Mouse (Mus musculus) MEL (cell line): Measurements from ENCODE around the gene Fgfr2. TPM values are rescaled to one million over a fixed set of nuclear protein-coding genes. Genes with fewer than 3 reads are reported as not detected.

Experiments used
- DNase-seq: peaks from one replicate; pipeline ENCODE4 v3.0.0; 2011; ENCODE audit warnings: low read depth, low spot score
- H3K27ac ChIP-seq: 2 replicates; pipeline ENCODE4 v1.5.1; 2012; ENCODE audit warnings: low read depth, mild to moderate bottlenecking, control low read depth, low read length, moderate library complexity; ENCODE audit not compliant: control insufficient read depth
- H3K27me3 ChIP-seq, 2 experiments: fragments of 150-350 bp in 1 of 2; sonication (generic) in 1 of 2; 2 replicates each; pipeline ENCODE4 v1.6.1; 2012; ENCODE audit warnings: low read length in 2 of 2, mild to moderate bottlenecking in 2 of 2, improper control_type of control experiment in 1 of 2, moderate library complexity in 1 of 2; ENCODE audit not compliant: insufficient read depth in 2 of 2, control insufficient read depth in 1 of 2
- H3K36me3 ChIP-seq, 2 experiments: 2 replicates each; pipeline ENCODE4 v1.6.1; 2012 to 2014; ENCODE audit warnings: low read length in 2 of 2, improper control_type of control experiment in 1 of 2, inconsistent platforms in 1 of 2, mild to moderate bottlenecking in 1 of 2; ENCODE audit not compliant: insufficient read depth in 2 of 2, control insufficient read depth in 1 of 2
- H3K4me1 ChIP-seq, 2 experiments: fragments of 150-350 bp in 1 of 2; sonication (generic) in 1 of 2; 2 replicates each; pipeline ENCODE4 v1.6.1; 2012; ENCODE audit warnings: low read length in 2 of 2, improper control_type of control experiment in 1 of 2, mild to moderate bottlenecking in 1 of 2; ENCODE audit not compliant: insufficient read depth in 2 of 2, control insufficient read depth in 1 of 2
- H3K4me3 ChIP-seq, 2 experiments: fragments of 150-350 bp in 1 of 2; sonication (generic) in 1 of 2; 2 replicates each; pipeline ENCODE4 v1.5.1; 2012; ENCODE audit warnings: low read depth in 2 of 2, low read length in 2 of 2, mild to moderate bottlenecking in 2 of 2, moderate library complexity in 2 of 2, control low read depth in 1 of 2, improper control_type of control experiment in 1 of 2; ENCODE audit not compliant: control insufficient read depth in 1 of 2, insufficient read depth in 1 of 2
- H3K79me2 ChIP-seq: 2 replicates; pipeline ENCODE4 v1.6.1; 2012; ENCODE audit warnings: mild to moderate bottlenecking, low read length, moderate library complexity; ENCODE audit not compliant: control insufficient read depth, poor library complexity, insufficient read depth
- H3K9ac ChIP-seq: 2 replicates; pipeline ENCODE4 v1.6.1; 2012; ENCODE audit warnings: low read depth, mild to moderate bottlenecking, control low read depth, low read length, moderate library complexity; ENCODE audit not compliant: control insufficient read depth, poor library complexity, severe bottlenecking
- H3K9me3 ChIP-seq: fragments of 150-350 bp; sonication (generic); replicated peaks from 2 replicates; pipeline ENCODE4 v1.6.1; 2012; ENCODE audit warnings: mild to moderate bottlenecking, low read length, improper control_type of control experiment, moderate library complexity; ENCODE audit not compliant: insufficient read depth
- CHD1 ChIP-seq: IDR thresholded peaks from 2 replicates; pipeline ENCODE4 v1.6.1; 2012; ENCODE audit warnings: low read depth, mild to moderate bottlenecking, inconsistent platforms, low read length, improper control_type of control experiment
- CHD2 ChIP-seq: IDR thresholded peaks from 2 replicates; pipeline ENCODE4 v1.6.1; 2011; ENCODE audit warnings: low read length, improper control_type of control experiment
- E2F4 ChIP-seq: IDR thresholded peaks from 2 replicates; pipeline ENCODE4 v1.6.1; 2011; ENCODE audit warnings: low read depth, low read length, improper control_type of control experiment, borderline replicate concordance
- ELF1 ChIP-seq: IDR thresholded peaks from 2 replicates; pipeline ENCODE4 v1.6.1; 2014; ENCODE audit warnings: low read depth, mild to moderate bottlenecking, inconsistent platforms, low read length, improper control_type of control experiment, moderate library complexity
- ETS1 ChIP-seq: IDR thresholded peaks from 2 replicates; pipeline ENCODE4 v1.6.1; 2012; ENCODE audit warnings: low read depth, mild to moderate bottlenecking, inconsistent platforms, low read length, improper control_type of control experiment, moderate library complexity
- GATA1 ChIP-seq: IDR thresholded peaks from 2 replicates; pipeline ENCODE4 v1.6.1; 2011; ENCODE audit warnings: low read depth, low read length, improper control_type of control experiment
- JUND ChIP-seq: IDR thresholded peaks from 2 replicates; pipeline ENCODE4 v1.6.1; 2011; ENCODE audit warnings: low read depth, mild to moderate bottlenecking, improper control_type of control experiment, low read length
- KAT2A ChIP-seq: conservative IDR thresholded peaks from 2 replicates; pipeline ENCODE4 v1.6.1; 2012; ENCODE audit warnings: low read depth, low read length, improper control_type of control experiment, inconsistent platforms
- MAZ ChIP-seq: IDR thresholded peaks from 2 replicates; pipeline ENCODE4 v1.6.1; 2012; ENCODE audit warnings: low read depth, mild to moderate bottlenecking, inconsistent platforms, low read length, improper control_type of control experiment
- MEF2A ChIP-seq: IDR thresholded peaks from 2 replicates; pipeline ENCODE4 v1.6.1; 2014; ENCODE audit warnings: low read depth, mild to moderate bottlenecking, inconsistent platforms, low read length, improper control_type of control experiment; ENCODE audit not compliant: poor library complexity, insufficient replicate concordance, severe bottlenecking; ENCODE audit errors: extremely low read depth
- NELFE ChIP-seq: IDR thresholded peaks from 2 replicates; pipeline ENCODE4 v1.6.1; 2011; ENCODE audit warnings: low read depth, low read length, improper control_type of control experiment
- POLR2AphosphoS2 ChIP-seq: IDR thresholded peaks from 2 replicates; pipeline ENCODE4 v1.6.1; 2011; ENCODE audit warnings: low read length, improper control_type of control experiment
- RCOR1 ChIP-seq: IDR thresholded peaks from 2 replicates; pipeline ENCODE4 v1.6.1; 2012; ENCODE audit warnings: low read depth, mild to moderate bottlenecking, inconsistent platforms, low read length, improper control_type of control experiment
- SMC3 ChIP-seq: IDR thresholded peaks from 2 replicates; pipeline ENCODE4 v1.6.1; 2011; ENCODE audit warnings: low read depth, low read length, improper control_type of control experiment
- TAL1 ChIP-seq: IDR thresholded peaks from 2 replicates; pipeline ENCODE4 v1.6.1; 2012; ENCODE audit warnings: mild to moderate bottlenecking, inconsistent platforms, low read length, moderate library complexity, mixed read lengths
- TBP ChIP-seq: IDR thresholded peaks from 2 replicates; pipeline ENCODE4 v1.8.0; 2011; ENCODE audit warnings: low read depth, low read length, improper control_type of control experiment
- TCF12 ChIP-seq: IDR thresholded peaks from 2 replicates; pipeline ENCODE4 v1.6.1; 2014; ENCODE audit warnings: low read depth, mild to moderate bottlenecking, inconsistent platforms, low read length, improper control_type of control experiment, moderate library complexity
- UBTF ChIP-seq: IDR thresholded peaks from 2 replicates; pipeline ENCODE4 v1.6.1; 2012; ENCODE audit warnings: low read depth, mild to moderate bottlenecking, inconsistent platforms, low read length, improper control_type of control experiment, moderate library complexity, borderline replicate concordance; ENCODE audit not compliant: insufficient read depth
- USF2 ChIP-seq, 2 experiments: IDR thresholded peaks; 2 replicates each; pipeline ENCODE4 v1.6.1; 2011 to 2012; ENCODE audit warnings: improper control_type of control experiment in 2 of 2, low read length in 2 of 2, borderline replicate concordance in 1 of 2, inconsistent platforms in 1 of 2, low read depth in 1 of 2, mild to moderate bottlenecking in 1 of 2; ENCODE audit not compliant: insufficient read depth in 1 of 2
- ZKSCAN1 ChIP-seq: IDR thresholded peaks from 2 replicates; pipeline ENCODE4 v1.6.1; 2012; ENCODE audit warnings: low read depth, mild to moderate bottlenecking, inconsistent platforms, low read length, improper control_type of control experiment, moderate library complexity
- ZMIZ1 ChIP-seq: IDR thresholded peaks from 2 replicates; pipeline ENCODE4 v1.6.1; 2012; ENCODE audit warnings: low read depth, mild to moderate bottlenecking, inconsistent platforms, low read length, improper control_type of control experiment, moderate library complexity
- ZNF384 ChIP-seq: IDR thresholded peaks from 2 replicates; pipeline ENCODE4 v1.6.1; 2012; ENCODE audit warnings: low read depth, mild to moderate bottlenecking, inconsistent platforms, low read length, improper control_type of control experiment
- polyA plus RNA-seq, 2 experiments: library from polyadenylated mRNA; stranded (reverse) in 1 of 2; unstranded in 1 of 2; fragments of >175 nt in 1 of 2; fragments of >200 nt in 1 of 2; gene quantifications; 2 replicates each; pipeline versions ENCODE4 v1.2.1 to v1.2.4; 2012; ENCODE audit warnings: low replicate concordance in 2 of 2, low read depth in 1 of 2; ENCODE audit not compliant: insufficient read length in 2 of 2, insufficient read depth in 1 of 2, missing spikeins in 1 of 2
- total RNA-seq: library from RNA; depleted of rRNA; stranded (reverse); fragments of 300-350 nt; gene quantifications from 2 replicates; pipeline ENCODE4 v1.2.3, GENCODE M21; 2012

The Fgfr2 gene
- total and polyA plus RNA-seq, 3 experiments: not detected

DNA sequence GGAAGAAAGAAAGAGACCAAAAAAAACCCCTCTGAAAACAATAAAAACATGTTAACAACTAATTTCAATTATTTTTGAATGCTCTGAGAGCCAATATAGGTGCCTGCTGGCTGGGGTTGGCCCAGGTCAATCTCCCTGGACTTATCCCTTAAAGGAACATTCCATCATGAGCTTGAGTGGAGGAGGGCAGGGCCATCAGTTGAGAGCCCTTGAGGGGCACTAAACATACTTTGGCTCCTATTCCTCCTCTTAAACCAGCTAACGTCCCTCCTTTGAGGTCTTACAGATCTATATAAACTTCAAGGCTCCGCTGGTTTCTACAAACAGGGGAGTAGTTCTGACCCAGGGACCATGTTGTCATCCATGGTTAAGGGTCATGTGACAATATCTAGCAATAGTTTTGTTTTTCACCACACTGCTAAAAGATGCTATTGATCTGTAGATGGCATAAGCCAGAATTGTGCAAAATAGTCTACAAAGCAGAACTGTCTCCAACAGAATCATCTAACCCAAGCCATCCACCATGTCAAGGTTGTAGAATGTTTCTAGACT lies 2536.6 kb downstream of the Fgfr2 start:
- no peaks in the 10 kb centered on the region for H3K79me2 ChIP-seq
- H3K36me3 ChIP-seq: no peaks in the 10 kb centered on the region
- H3K9ac ChIP-seq: no peak overlapping the region
- TF ChIP-seq UBTF: no peak
- TF ChIP-seq ZMIZ1: no peak
- TF ChIP-seq NELFE: no peak
- no peak for TF ChIP-seq TAL1
- TF ChIP-seq E2F4: no peak
- no peak for TF ChIP-seq POLR2AphosphoS2
- no peak for TF ChIP-seq GATA1
- no peaks in the 10 kb centered on the region for H3K9me3 ChIP-seq
- H3K4me1 ChIP-seq: no peaks in the 10 kb centered on the region
- H3K27ac ChIP-seq: no peak overlapping the region
- no peak overlapping the region for H3K4me3 ChIP-seq
- peaks cover 3 to 10% of the 10 kb centered on the region in 2 experiments for H3K27me3 ChIP-seq
- DNase-seq: no peak

GRCm38 (mm10) chr7:130578607-130579006 lies 2544.5 kb downstream of the Fgfr2 start:
- no peak overlapping the region for H3K4me3 ChIP-seq
- H3K27ac ChIP-seq: no peak overlapping the region
- no peak for DNase-seq
- no peak overlapping the region for H3K9ac ChIP-seq
- H3K79me2 ChIP-seq: no peaks in the 10 kb centered on the region
- H3K36me3 ChIP-seq: peaks cover 0 to 4% of the 10 kb centered on the region in 2 experiments; a peak in 2 of 4 replicates
- TF ChIP-seq ZNF384: no peak
- no peak for TF ChIP-seq ELF1
- TF ChIP-seq TCF12: no peak
- TF ChIP-seq CHD1: no peak
- no peak for TF ChIP-seq CHD2
- TF ChIP-seq ZMIZ1: no peak
- TF ChIP-seq RCOR1: no peak
- no peak for TF ChIP-seq MAZ
- no peaks in the 10 kb centered on the region for H3K27me3 ChIP-seq
- H3K4me1 ChIP-seq: peaks cover 3 to 4% of the 10 kb centered on the region in 2 experiments; a peak in 2 of 4 replicates
- no peaks in the 10 kb centered on the region for H3K9me3 ChIP-seq

- no peak overlapping the region for H3K27ac ChIP-seq
- peaks cover 0 to 4% of the 10 kb centered on the region in 2 experiments; a peak in 2 of 4 replicates for H3K36me3 ChIP-seq
- no peaks in the 10 kb centered on the region for H3K9me3 ChIP-seq
- no peaks in the 10 kb centered on the region for H3K27me3 ChIP-seq
- no peak overlapping the region for H3K9ac ChIP-seq
- H3K4me1 ChIP-seq: peaks cover 3 to 4% of the 10 kb centered on the region in 2 experiments; a peak in 2 of 4 replicates
- TF ChIP-seq ZKSCAN1 (no peak), KAT2A (no peak), E2F4 (no peak), ETS1 (no peak), JUND (no peak), MEF2A (no peak), USF2 (IDR thresholded peaks at IDR 0.05; ENCODE audit: borderline replicate concordance in 1 of 2, insufficient read depth in 1 of 2, low read depth in 1 of 2, low read length in 2 of 2) (no peak), ZMIZ1 (no peak), POLR2AphosphoS2 (no peak), TBP (no peak), SMC3 (no peak)
- no peak for DNase-seq
- H3K79me2 ChIP-seq: no peaks in the 10 kb centered on the region
- H3K4me3 ChIP-seq: no peak overlapping the region
These were observed 2545.1 kb downstream of the Fgfr2 start for GRCm38 (mm10) chr7:130578066-130578465.
